Mouse (Mus musculus) B cell, adult 67 days (primary cell): ENCODE measurements around the gene Prcd. TPM values are rescaled to one million over a fixed set of nuclear protein-coding genes. Genes with fewer than 3 reads are reported as not detected.

Source experiments
- total RNA-seq, 2 experiments: library from RNA; stranded (reverse); gene quantifications; 4 replicates each; pipeline ENCODE4 v1.2.4; 2023

The Prcd gene
- total RNA-seq, result not detected

DNA sequence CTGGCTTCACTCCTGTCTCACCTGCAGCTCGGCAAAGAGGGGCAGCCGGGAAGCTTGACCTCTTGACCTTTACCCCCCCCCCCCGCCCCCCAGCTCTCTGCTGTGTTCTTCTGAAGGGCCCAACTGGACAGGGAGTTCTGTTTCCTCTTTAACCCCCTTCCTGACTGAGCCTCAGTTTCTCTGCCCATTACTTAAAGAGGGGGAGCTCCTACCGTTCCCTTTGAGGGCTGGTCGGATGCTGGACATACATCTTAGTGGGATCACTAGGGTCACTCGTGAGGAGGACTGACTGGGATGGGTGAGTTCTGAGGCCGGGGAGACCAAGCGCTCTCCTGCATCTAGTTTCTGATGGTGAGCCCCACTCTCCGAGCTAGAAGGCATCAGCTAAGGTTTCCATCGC lies at the start of gene Prcd:
Prcd (plus strand) TSS at position 301 of the 400 bp plus-strand sequence.

GRCm38 (mm10) chr11:116626299-116627071 lies 26.8 kb upstream of the Prcd start, which contains the start of gene Rhbdf2:
Gene Rhbdf2, minus strand, starts transcription at chr11:116627019.

GRCm38 (mm10) chr11:116654255-116654821 lies 1.0 kb downstream of the Prcd start, which contains the start of gene Cygb:
Gene Cygb, minus strand, starts transcription at chr11:116654313.

Other genes starting within 250 kb of the Prcd start
- 10 to 100 TPM; 37.0 to 58.0 TPM for gene Rnf157, start 240.5 kb upstream of the Prcd start, total RNA-seq
- 10 to 100 TPM; 65.7 to 72.0 TPM for gene Ubald2, start 219.4 kb upstream of the Prcd start, total RNA-seq
- gene Qrich2, start 187.3 kb upstream of the Prcd start, total RNA-seq, result under 1 TPM in 1 of 2 experiments, not detected in 1; 0.30 TPM
- 10 to 100 TPM; 93.6 to 97.6 TPM for gene Prpsap1, start 159.3 kb upstream of the Prcd start, total RNA-seq
- under 1 TPM; 0.12 TPM for gene Sphk1, start 122.6 kb upstream of the Prcd start, total RNA-seq
- gene Ube2o, start 72.1 kb upstream of the Prcd start, total RNA-seq, result 10 to 100 TPM; 27.6 to 31.7 TPM
- not detected for gene Aanat, start 67.1 kb upstream of the Prcd start, total RNA-seq
- 100 to 1,000 TPM in 1 of 2 experiments, 10 to 100 TPM in 1; 96.6 to 100 TPM for gene Rhbdf2, start 26.5 kb upstream of the Prcd start, total RNA-seq
- gene Cygb, start 779 bp downstream of the Prcd start, total RNA-seq, result not detected
- not detected for gene St6galnac1, start 122.0 kb downstream of the Prcd start, total RNA-seq
- not detected for gene Mxra7, start 174.5 kb downstream of the Prcd start, total RNA-seq
- gene Mettl23, start 189.7 kb downstream of the Prcd start, total RNA-seq, result 10 to 100 TPM; 65.5 to 81.6 TPM
- 10 to 100 TPM; 70.9 to 79.8 TPM for gene Jmjd6, start 189.9 kb downstream of the Prcd start, total RNA-seq
- gene Mfsd11, start 198.9 kb downstream of the Prcd start, total RNA-seq, result 10 to 100 TPM; 18.3 to 29.8 TPM
- 100 to 1,000 TPM; 377 to 380 TPM for gene Srsf2, start 199.6 kb downstream of the Prcd start, total RNA-seq